Mouse (Mus musculus): ENCODE measurements around the gene Magi1. TPM values are rescaled to one million over a fixed set of nuclear protein-coding genes. Genes with fewer than 3 reads are reported as not detected.

Gene Magi1
- total and polyA plus RNA-seq, 2 experiments from 2014 or later = 27.6 to 45.4 TPM

DNA sequence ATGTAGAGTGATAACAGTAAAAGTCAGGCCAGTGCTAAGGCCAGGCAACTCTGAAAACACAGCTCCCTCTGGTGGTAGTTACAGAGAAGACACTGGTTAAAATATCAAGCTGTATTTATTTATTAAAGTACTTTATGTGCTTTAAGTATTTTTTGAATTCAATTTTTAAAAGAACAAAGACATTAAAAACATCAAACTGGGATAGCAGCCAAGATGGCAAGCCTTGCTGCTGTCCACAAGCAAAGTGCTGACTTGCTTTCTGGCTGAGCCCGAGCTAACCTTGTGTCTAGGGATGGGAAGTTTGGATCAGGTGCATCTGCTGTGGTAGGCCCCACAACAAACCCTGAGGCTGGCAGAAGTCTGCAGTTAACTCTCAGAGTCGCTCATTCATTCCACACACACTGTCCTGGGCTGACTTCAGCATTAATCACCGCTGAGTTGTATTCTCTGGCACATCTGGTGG, 143.7 kb downstream of the Magi1 start:
- Histone ChIP-seq H3K27ac (ENCODE audit: low read depth, low read length) (no peak overlapping the region), H3K36me3 (ENCODE audit: insufficient read depth, low read length) (no peaks in the 10 kb centered on the region), H3K4me1 (ENCODE audit: insufficient read depth, low read length) (no peaks in the 10 kb centered on the region), H3K4me3 (ENCODE audit: low read depth, low read length) (no peak overlapping the region), H3K9ac (replicated peaks; ENCODE audit: low read length, poor library complexity, severe bottlenecking) (no peak overlapping the region), H3K4me2 (ENCODE audit: low read depth, low read length, poor library complexity, severe bottlenecking) (no peak overlapping the region), H3K27me3 (ENCODE audit: insufficient read depth, low read length) (no peaks in the 10 kb centered on the region), H3K9me3 (ENCODE audit: low read length) (no peaks in the 10 kb centered on the region)
- TF ChIP-seq CTCF (IDR thresholded peaks at IDR 0.05) = peak; percentile 73
- WGBS = 75% methylated on average over 3 of the region's 3 CpGs
- DNase-seq (ENCODE audit: low spot score) (peak; percentile 47), ATAC-seq (ENCODE audit: low FRiP score) (no peak)

- no peak for TF ChIP-seq CTCF (IDR thresholded peaks at IDR 0.05)
- Histone ChIP-seq H3K9ac (replicated peaks; ENCODE audit: low read length, poor library complexity, severe bottlenecking) (no peak overlapping the region), H3K27me3 (ENCODE audit: insufficient read depth, low read length) (no peaks in the 10 kb centered on the region), H3K36me3 (ENCODE audit: insufficient read depth, low read length) (no peaks in the 10 kb centered on the region), H3K9me3 (ENCODE audit: low read length) (no peaks in the 10 kb centered on the region), H3K4me3 (ENCODE audit: low read depth, low read length) (no peak overlapping the region), H3K4me1 (ENCODE audit: insufficient read depth, low read length) (no peaks in the 10 kb centered on the region), H3K27ac (ENCODE audit: low read depth, low read length) (no peak overlapping the region), H3K4me2 (ENCODE audit: low read depth, low read length, poor library complexity, severe bottlenecking) (no peak overlapping the region)
- ATAC-seq (ENCODE audit: low FRiP score) (no peak), DNase-seq (ENCODE audit: low spot score) (no peak)
- 74% methylated on average over 3 of the region's 3 CpGs for WGBS
Observed at GRCm38 (mm10) chr6:94136693-94137092, 147.0 kb downstream of the Magi1 start.

DNA sequence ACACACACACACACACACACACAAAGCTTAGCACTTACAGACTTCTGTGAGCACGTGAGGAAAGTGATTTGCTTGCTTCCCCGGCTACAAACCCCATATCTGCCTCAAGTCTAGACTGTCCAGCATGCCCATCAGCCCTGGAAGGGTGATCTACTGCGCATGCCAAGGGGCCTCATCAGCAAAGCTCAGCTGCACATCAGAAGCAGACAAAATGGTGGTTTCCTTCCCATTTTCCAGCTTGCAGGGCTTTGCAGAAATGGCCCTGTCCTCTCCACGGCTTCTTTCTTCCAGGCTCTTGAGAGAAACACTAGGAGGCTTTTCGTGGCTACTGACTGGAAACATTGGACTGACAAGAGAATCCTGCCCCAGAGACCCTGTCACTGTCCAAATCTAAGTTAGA, 149.6 kb downstream of the Magi1 start:
- TF ChIP-seq CTCF (IDR thresholded peaks at IDR 0.05) = no peak
- Histone ChIP-seq H3K27me3 (ENCODE audit: insufficient read depth, low read length) (no peaks in the 10 kb centered on the region), H3K4me1 (ENCODE audit: insufficient read depth, low read length) (no peaks in the 10 kb centered on the region), H3K36me3 (ENCODE audit: insufficient read depth, low read length) (no peaks in the 10 kb centered on the region), H3K4me3 (ENCODE audit: low read depth, low read length) (no peak overlapping the region), H3K9ac (replicated peaks; ENCODE audit: low read length, poor library complexity, severe bottlenecking) (no peak overlapping the region), H3K9me3 (ENCODE audit: low read length) (no peaks in the 10 kb centered on the region), H3K4me2 (ENCODE audit: low read depth, low read length, poor library complexity, severe bottlenecking) (no peak overlapping the region), H3K27ac (ENCODE audit: low read depth, low read length) (no peak overlapping the region)
- ATAC-seq (ENCODE audit: low FRiP score) (no peak), DNase-seq (ENCODE audit: low spot score) (peak; percentile 7)
- WGBS = 67% methylated on average over 5 of the region's 5 CpGs

GRCm38 (mm10) chr6:94131999-94132398, 151.7 kb downstream of the Magi1 start:
- Histone ChIP-seq H3K4me1 (ENCODE audit: insufficient read depth, low read length) (no peaks in the 10 kb centered on the region), H3K9me3 (ENCODE audit: low read length) (no peaks in the 10 kb centered on the region), H3K36me3 (ENCODE audit: insufficient read depth, low read length) (no peaks in the 10 kb centered on the region), H3K4me2 (ENCODE audit: low read depth, low read length, poor library complexity, severe bottlenecking) (no peak overlapping the region), H3K27me3 (ENCODE audit: insufficient read depth, low read length) (no peaks in the 10 kb centered on the region), H3K9ac (replicated peaks; ENCODE audit: low read length, poor library complexity, severe bottlenecking) (no peak overlapping the region), H3K27ac (ENCODE audit: low read depth, low read length) (no peak overlapping the region), H3K4me3 (ENCODE audit: low read depth, low read length) (no peak overlapping the region)
- 49% methylated on average over 4 of the region's 4 CpGs for WGBS
- ATAC-seq (ENCODE audit: low FRiP score) (no peak), DNase-seq (ENCODE audit: low spot score) (no peak)
- no peak for TF ChIP-seq CTCF (IDR thresholded peaks at IDR 0.05)

DNA sequence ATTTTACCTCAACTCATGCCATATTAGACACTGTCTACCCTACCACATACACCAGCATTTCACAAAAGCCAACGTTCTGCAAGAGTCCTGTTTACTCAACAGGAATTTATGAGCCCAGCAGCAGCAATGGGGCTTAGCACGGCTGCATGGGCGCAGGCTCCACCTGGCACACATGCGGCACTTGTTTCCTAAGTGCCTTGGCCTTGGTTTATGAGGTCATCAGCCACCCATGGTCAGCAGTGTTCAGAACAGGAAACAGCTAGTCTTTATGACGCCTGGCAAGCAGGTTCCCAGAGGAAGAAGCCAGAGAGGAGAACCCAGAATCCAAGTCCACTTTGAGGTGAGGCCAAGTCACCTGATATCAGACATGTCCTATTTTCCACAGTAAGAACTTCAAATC, 153.3 kb downstream of the Magi1 start:
- Histone ChIP-seq H3K9me3 (ENCODE audit: low read length) (no peaks in the 10 kb centered on the region), H3K27me3 (ENCODE audit: insufficient read depth, low read length) (no peaks in the 10 kb centered on the region), H3K4me2 (ENCODE audit: low read depth, low read length, poor library complexity, severe bottlenecking) (no peak overlapping the region), H3K4me1 (ENCODE audit: insufficient read depth, low read length) (no peaks in the 10 kb centered on the region), H3K27ac (ENCODE audit: low read depth, low read length) (no peak overlapping the region), H3K4me3 (ENCODE audit: low read depth, low read length) (no peak overlapping the region), H3K36me3 (ENCODE audit: insufficient read depth, low read length) (no peaks in the 10 kb centered on the region), H3K9ac (replicated peaks; ENCODE audit: low read length, poor library complexity, severe bottlenecking) (no peak overlapping the region)
- no peak for ATAC-seq (ENCODE audit: low FRiP score)
- no peak for DNase-seq (ENCODE audit: low spot score)
- TF ChIP-seq CTCF (IDR thresholded peaks at IDR 0.05) = no peak
- WGBS = 86% methylated on average over 5 of the region's 5 CpGs

- Histone ChIP-seq H3K4me1 (ENCODE audit: insufficient read depth, low read length) (no peaks in the 10 kb centered on the region), H3K27ac (ENCODE audit: low read depth, low read length) (no peak overlapping the region), H3K27me3 (ENCODE audit: insufficient read depth, low read length) (no peaks in the 10 kb centered on the region), H3K4me3 (ENCODE audit: low read depth, low read length) (no peak overlapping the region), H3K9me3 (ENCODE audit: low read length) (no peaks in the 10 kb centered on the region), H3K36me3 (ENCODE audit: insufficient read depth, low read length) (no peaks in the 10 kb centered on the region), H3K9ac (replicated peaks; ENCODE audit: low read length, poor library complexity, severe bottlenecking) (no peak overlapping the region), H3K4me2 (ENCODE audit: low read depth, low read length, poor library complexity, severe bottlenecking) (no peak overlapping the region)
- WGBS = 87% methylated on average over 4 of the region's 4 CpGs
- ATAC-seq (ENCODE audit: low FRiP score) (no peak), DNase-seq (ENCODE audit: low spot score) (no peak)
- TF ChIP-seq CTCF (IDR thresholded peaks at IDR 0.05) = no peak
Observed at GRCm38 (mm10) chr6:94126763-94127162, 157.0 kb downstream of the Magi1 start.

All from midbrain, postnatal 0 days (tissue).